Mouse (Mus musculus): ENCODE measurements around the gene Atn1. TPM values are rescaled to one million over a fixed set of nuclear protein-coding genes. Genes with fewer than 3 reads are reported as not detected.

Gene Atn1
- total and polyA plus RNA-seq, 2 experiments from 2014 or later: 6.0 to 8.5 TPM

DNA sequence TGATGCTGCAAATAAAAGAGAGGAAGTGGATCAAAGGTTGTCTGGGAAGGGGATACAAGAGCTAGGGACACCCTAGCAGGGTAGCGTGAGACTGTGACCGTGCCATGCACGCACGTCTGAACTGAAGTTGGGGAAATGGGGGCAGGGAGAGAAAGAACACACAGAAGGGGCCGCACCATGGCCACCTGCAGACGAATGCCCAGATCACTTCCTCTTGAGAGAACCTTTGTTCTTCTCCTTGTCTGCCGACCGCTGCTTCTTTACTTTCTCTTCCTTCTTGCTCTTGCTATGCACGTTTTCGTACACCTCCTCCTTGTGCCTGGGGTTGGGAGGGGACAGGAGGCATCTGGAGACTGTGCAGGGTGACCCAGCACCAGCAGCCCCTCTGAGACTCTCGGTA, 35.4 kb downstream of the Atn1 start:
- DNase-seq (ENCODE audit: low spot score): no peak
- H3K9me3 ChIP-seq (replicated peaks; ENCODE audit: control insufficient read depth, low read length): no peaks in the 10 kb centered on the region
- 71% methylated on average over 11 of the region's 11 CpGs for WGBS
- no peak for TF ChIP-seq CTCF (IDR thresholded peaks at IDR 0.05; ENCODE audit: low read depth)
- no peak for ATAC-seq (ENCODE audit: insufficient read depth, low read depth)
- H3K9ac ChIP-seq (replicated peaks; ENCODE audit: low read depth, low read length): no peak overlapping the region
- no peak overlapping the region for H3K4me2 ChIP-seq (ENCODE audit: low read depth, low read length)
- H3K4me3 ChIP-seq (ENCODE audit: low read depth, low read length): no peak overlapping the region
- peaks cover 9% of the 10 kb centered on the region for H3K36me3 ChIP-seq (replicated peaks; ENCODE audit: control insufficient read depth, insufficient read depth, low read length)
- H3K4me1 ChIP-seq (ENCODE audit: control insufficient read depth, insufficient read depth): peaks cover 10% of the 10 kb centered on the region
- H3K27ac ChIP-seq (ENCODE audit: low read depth): no peak overlapping the region
- no peaks in the 10 kb centered on the region for H3K27me3 ChIP-seq (ENCODE audit: control insufficient read depth, insufficient read depth, low read length)

GRCm38 (mm10) chr6:124719354-124719978, 36.9 kb downstream of the Atn1 start:
- Histone ChIP-seq H3K36me3 (replicated peaks; ENCODE audit: control insufficient read depth, insufficient read depth, low read length) (peaks cover 23% of the 10 kb centered on the region), H3K27ac (ENCODE audit: low read depth) (peak overlapping the region; percentile 46), H3K27me3 (ENCODE audit: control insufficient read depth, insufficient read depth, low read length) (no peaks in the 10 kb centered on the region), H3K4me3 (ENCODE audit: low read depth, low read length) (no peak overlapping the region), H3K4me1 (ENCODE audit: control insufficient read depth, insufficient read depth) (peaks cover 10% of the 10 kb centered on the region), H3K9ac (replicated peaks; ENCODE audit: low read depth, low read length) (0 out of 2 replicates have a peak overlapping the region, but pooled peaks have one; percentile 7), H3K9me3 (replicated peaks; ENCODE audit: control insufficient read depth, low read length) (no peaks in the 10 kb centered on the region), H3K4me2 (ENCODE audit: low read depth, low read length) (no peak overlapping the region)
- ATAC-seq (ENCODE audit: insufficient read depth, low read depth) (peak; percentile 67), DNase-seq (ENCODE audit: low spot score) (peak; percentile 34)
- 55% methylated on average over 7 of the region's 7 CpGs for WGBS
- TF ChIP-seq EP300 (IDR thresholded peaks at IDR 0.05; ENCODE audit: low read depth): no peak
- no peak for TF ChIP-seq CTCF (IDR thresholded peaks at IDR 0.05; ENCODE audit: low read depth)

- Histone ChIP-seq H3K4me3 (ENCODE audit: low read depth, low read length) (no peak overlapping the region), H3K9ac (replicated peaks; ENCODE audit: low read depth, low read length) (0 out of 2 replicates have a peak overlapping the region, but pooled peaks have one; percentile 7), H3K4me1 (ENCODE audit: control insufficient read depth, insufficient read depth) (peaks cover 12% of the 10 kb centered on the region), H3K9me3 (replicated peaks; ENCODE audit: control insufficient read depth, low read length) (no peaks in the 10 kb centered on the region), H3K36me3 (replicated peaks; ENCODE audit: control insufficient read depth, insufficient read depth, low read length) (peaks cover 30% of the 10 kb centered on the region), H3K27me3 (ENCODE audit: control insufficient read depth, insufficient read depth, low read length) (no peaks in the 10 kb centered on the region), H3K27ac (ENCODE audit: low read depth) (no peak overlapping the region; the same call in 1 of the 2 replicates), H3K4me2 (ENCODE audit: low read depth, low read length) (no peak overlapping the region)
- TF ChIP-seq EP300 (IDR thresholded peaks at IDR 0.05; ENCODE audit: low read depth): no peak
- TF ChIP-seq CTCF (IDR thresholded peaks at IDR 0.05; ENCODE audit: low read depth): no peak
- ATAC-seq (ENCODE audit: insufficient read depth, low read depth) (no peak), DNase-seq (ENCODE audit: low spot score) (no peak)
- WGBS: 83% methylated on average over 13 of the region's 16 CpGs
These were observed 37.6 kb downstream of the Atn1 start for GRCm38 (mm10) chr6:124718703-124719102.

DNA sequence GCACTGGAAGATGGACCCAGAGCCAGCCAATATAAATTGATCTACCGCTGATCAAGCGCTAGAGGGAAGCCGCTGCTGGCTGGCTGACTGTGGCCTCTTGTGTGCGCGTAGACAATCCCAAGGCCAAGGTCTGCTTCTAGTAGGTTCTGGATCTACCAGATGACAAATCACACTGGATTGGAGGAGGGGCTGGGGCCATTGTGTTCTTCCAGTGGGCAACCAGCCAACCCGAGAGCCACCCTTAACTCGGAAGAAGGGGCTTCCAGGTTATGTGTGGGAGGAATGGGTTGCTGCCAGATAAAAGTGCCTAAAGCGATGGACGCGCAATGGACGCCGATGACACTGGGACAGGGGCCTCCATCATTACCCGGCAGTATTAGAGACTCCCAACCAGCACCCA, 38.4 kb downstream of the Atn1 start:
- Histone ChIP-seq H3K9me3 (replicated peaks; ENCODE audit: control insufficient read depth, low read length) (no peaks in the 10 kb centered on the region), H3K9ac (replicated peaks; ENCODE audit: low read depth, low read length) (no peak overlapping the region), H3K4me3 (ENCODE audit: low read depth, low read length) (no peak overlapping the region), H3K4me1 (ENCODE audit: control insufficient read depth, insufficient read depth) (peaks cover 19% of the 10 kb centered on the region), H3K36me3 (replicated peaks; ENCODE audit: control insufficient read depth, insufficient read depth, low read length) (peaks cover 30% of the 10 kb centered on the region), H3K27me3 (ENCODE audit: control insufficient read depth, insufficient read depth, low read length) (no peaks in the 10 kb centered on the region), H3K27ac (ENCODE audit: low read depth) (no peak overlapping the region), H3K4me2 (ENCODE audit: low read depth, low read length) (no peak overlapping the region)
- no peak for TF ChIP-seq EP300 (IDR thresholded peaks at IDR 0.05; ENCODE audit: low read depth)
- no peak for TF ChIP-seq CTCF (IDR thresholded peaks at IDR 0.05; ENCODE audit: low read depth)
- 75% methylated on average over 13 of the region's 13 CpGs for WGBS
- no peak for ATAC-seq (ENCODE audit: insufficient read depth, low read depth)
- DNase-seq (ENCODE audit: low spot score): no peak

GRCm38 (mm10) chr6:124716864-124717490, 39.3 kb downstream of the Atn1 start:
- Histone ChIP-seq H3K4me1 (ENCODE audit: control insufficient read depth, insufficient read depth) (peaks cover 22% of the 10 kb centered on the region), H3K9me3 (replicated peaks; ENCODE audit: control insufficient read depth, low read length) (no peaks in the 10 kb centered on the region), H3K27ac (ENCODE audit: low read depth) (no peak overlapping the region), H3K4me2 (ENCODE audit: low read depth, low read length) (no peak overlapping the region), H3K4me3 (ENCODE audit: low read depth, low read length) (no peak overlapping the region), H3K36me3 (replicated peaks; ENCODE audit: control insufficient read depth, insufficient read depth, low read length) (peaks cover 30% of the 10 kb centered on the region), H3K27me3 (ENCODE audit: control insufficient read depth, insufficient read depth, low read length) (no peaks in the 10 kb centered on the region), H3K9ac (replicated peaks; ENCODE audit: low read depth, low read length) (no peak overlapping the region)
- no peak for DNase-seq (ENCODE audit: low spot score)
- 68% methylated on average over 20 of the region's 20 CpGs for WGBS
- TF ChIP-seq EP300 (IDR thresholded peaks at IDR 0.05; ENCODE audit: low read depth): no peak
- peak; percentile 63 for TF ChIP-seq CTCF (IDR thresholded peaks at IDR 0.05; ENCODE audit: low read depth)
- ATAC-seq (ENCODE audit: insufficient read depth, low read depth): no peak

All from heart, postnatal 0 days (tissue).